Mouse (Mus musculus): Measurements from ENCODE around the gene Afg1l.

Gene Afg1l

GRCm38 (mm10) chr10:42478341-42478720 is at the start of gene Afg1l:
Gene Afg1l (minus strand): TSS chr10:42478565.
- peak; percentile 78 to 91 for DNase-seq (ENCODE audit: low spot score in 2 of 2)

DNA sequence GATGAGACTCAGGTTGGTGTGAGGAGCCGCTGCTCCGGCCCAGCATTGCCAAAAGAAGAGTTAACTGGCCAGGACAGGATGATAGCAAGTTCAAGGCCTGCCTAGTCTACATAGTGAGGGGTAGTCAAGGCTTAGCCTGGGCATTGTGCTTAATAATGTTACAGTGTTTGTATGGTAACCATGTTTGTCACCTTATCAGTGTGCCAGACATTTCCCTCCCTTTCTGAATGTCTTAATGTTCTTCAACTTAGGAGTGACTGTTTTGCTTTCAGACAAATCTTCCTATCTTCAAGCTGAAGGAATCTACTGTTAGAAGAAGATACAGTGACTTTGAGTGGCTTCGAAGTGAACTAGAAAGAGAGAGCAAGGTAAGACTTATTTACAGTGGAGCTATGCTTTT is 47.3 kb upstream of the Afg1l start:
- DNase-seq (ENCODE audit: low spot score in 2 of 2) = no peak

DNA sequence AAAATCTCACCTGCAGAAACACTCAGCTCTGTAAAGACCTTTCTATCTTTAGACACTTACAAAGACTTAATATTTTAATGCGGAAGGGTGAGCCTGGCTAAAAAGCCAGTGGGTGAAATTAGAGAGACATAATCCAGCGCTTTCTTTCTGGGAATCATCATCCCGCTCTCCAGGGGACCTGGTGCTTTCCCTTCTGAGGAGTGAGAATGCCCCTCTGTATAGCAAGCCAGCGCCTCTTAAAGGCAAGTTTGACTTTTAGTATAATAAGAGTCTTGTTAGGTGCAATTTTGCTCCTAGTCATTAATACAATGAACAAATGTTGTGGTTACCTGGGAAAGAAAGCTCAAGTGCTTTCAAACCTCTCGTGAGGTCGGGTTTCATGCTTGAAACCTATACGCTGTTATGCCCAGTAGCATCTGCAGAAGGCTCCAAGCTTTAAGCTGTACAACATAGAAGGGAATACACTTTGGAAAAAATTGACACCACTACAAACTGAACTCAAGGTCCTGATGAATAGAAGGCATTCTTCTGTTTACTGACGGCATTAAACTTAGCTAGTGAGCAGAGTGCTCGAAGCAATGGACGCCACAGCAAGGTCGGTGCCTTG is 45.3 kb upstream of the Afg1l start:
- no peak for DNase-seq (ENCODE audit: low spot score in 2 of 2)

DNA sequence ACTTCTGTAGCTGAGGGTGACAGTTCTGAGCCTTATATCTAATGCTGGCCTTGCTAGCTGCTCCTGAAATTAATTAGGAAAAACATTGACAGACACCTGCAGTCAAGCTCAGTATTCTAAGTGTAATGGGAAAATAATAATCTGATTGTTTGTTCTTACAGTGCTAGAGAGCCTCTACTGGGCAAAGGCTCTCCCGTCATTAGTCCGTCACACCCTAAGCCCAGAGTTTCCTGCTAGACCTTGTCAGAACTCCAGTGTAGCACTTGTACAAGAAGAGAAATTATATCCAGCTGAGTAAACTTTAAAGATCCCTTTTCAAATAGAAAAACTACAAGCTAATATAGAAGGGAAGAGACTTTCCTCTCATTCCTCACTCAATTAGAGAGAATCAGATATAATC is 44.5 kb upstream of the Afg1l start:
- DNase-seq (ENCODE audit: low spot score in 2 of 2) = no peak

DNA sequence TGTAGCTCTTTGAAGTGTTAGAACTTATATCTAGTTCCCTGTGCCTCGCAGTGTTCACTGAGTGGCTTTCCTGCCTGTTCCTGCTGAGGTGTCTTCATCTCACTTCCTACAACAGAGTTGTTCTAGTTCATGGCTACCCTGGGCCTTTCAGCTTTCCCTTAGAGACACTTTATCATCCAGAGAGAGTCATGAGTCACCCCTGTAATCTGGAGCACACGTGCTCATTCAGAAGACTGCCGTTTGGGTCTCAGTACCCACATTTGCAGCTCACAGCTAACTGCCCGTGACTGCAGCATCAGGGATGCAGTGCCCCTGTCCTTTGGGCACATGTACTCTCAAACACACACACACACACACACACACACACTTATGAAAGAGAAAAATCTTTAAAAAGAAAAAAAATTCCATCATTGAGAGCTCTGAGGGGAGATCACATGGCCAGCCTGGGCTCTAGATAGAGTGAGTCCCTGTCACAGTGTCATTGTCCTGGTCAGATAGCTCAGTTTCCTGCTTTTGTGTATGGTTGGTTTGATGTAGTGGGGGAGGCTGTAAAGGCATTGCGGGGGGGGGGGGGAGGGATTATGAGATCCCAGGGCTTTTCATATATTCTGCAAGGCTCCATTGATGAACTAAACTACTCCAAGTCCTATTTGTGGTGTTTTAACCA is 43.1 kb upstream of the Afg1l start:
- DNase-seq (ENCODE audit: low spot score in 2 of 2) = no peak

- DNase-seq (ENCODE audit: low spot score in 2 of 2) = no peak
Observed at GRCm38 (mm10) chr10:42518363-42518762, 40.0 kb upstream of the Afg1l start.

- DNase-seq (ENCODE audit: low spot score in 2 of 2) = no peak
Observed at GRCm38 (mm10) chr10:42514125-42514524, 35.8 kb upstream of the Afg1l start.

GRCm38 (mm10) chr10:42511184-42512135 is 33.1 kb upstream of the Afg1l start:
- DNase-seq (ENCODE audit: low spot score in 2 of 2) = no peak

GRCm38 (mm10) chr10:42510141-42510540 is 31.8 kb upstream of the Afg1l start:
- no peak for DNase-seq (ENCODE audit: low spot score in 2 of 2)

- DNase-seq (ENCODE audit: low spot score in 2 of 2) = no peak
Observed at GRCm38 (mm10) chr10:42504096-42504710, 25.8 kb upstream of the Afg1l start.

- DNase-seq (ENCODE audit: low spot score in 2 of 2) = peak; percentile 30 to 66
Observed at GRCm38 (mm10) chr10:42502349-42503111, 24.2 kb upstream of the Afg1l start.

DNA sequence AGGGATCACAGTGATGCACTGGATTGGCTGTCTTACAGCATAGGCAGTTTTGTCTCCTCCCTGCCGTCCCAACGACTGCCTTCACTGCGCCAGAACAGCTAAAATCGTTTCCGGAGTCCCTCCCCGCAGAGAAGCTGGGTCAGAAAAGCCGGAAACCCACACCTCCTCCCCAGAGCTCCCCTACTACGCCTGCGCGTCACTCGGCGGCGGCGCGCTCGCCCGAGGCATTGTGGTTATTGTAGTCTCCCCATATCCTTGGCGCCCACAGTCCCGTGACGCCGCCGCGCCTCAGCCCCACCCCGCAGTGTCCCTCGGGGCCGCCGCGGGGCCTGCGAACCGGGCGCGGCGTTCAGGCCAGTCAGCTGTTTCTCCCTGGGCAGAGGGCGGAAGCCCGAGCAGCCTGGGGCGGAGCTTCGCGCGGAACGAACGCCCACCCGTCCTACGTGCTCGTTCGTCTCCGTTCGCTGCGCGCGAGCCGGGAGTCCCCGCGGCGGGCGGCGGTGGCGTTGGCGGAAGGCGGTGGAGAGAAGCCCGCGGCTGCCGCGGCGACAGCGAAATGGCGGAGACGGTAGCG is 23.5 kb upstream of the Afg1l start, which contains the start of gene Snx3:
TSS of gene Snx3 (plus strand) at position 256 of the 574 bp plus-strand sequence.
- peak; percentile 87 to 94 for DNase-seq (ENCODE audit: low spot score in 2 of 2)

DNA sequence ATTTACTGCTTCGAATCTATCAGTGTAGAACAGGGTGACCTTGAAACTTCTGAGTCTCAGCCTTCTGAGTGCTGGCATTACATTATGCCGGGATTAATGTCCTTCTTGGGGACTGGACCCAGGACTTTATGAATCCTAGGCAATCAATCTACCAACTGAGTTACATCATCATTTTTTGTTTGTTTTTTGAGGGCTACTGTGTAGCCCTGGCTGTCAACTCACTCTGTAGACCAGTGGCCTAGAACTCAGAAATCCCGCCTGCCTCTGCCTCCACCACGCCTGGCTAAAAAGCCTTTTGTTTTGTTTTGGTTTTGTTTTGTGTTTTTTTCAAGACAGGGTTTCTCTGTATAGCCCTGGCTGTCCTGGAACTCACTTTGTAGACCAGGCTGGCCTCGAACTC is 22.8 kb upstream of the Afg1l start:
- DNase-seq (ENCODE audit: low spot score in 2 of 2) = no peak

- DNase-seq (ENCODE audit: low spot score in 2 of 2) = no peak
Observed at GRCm38 (mm10) chr10:42500611-42501010, 22.2 kb upstream of the Afg1l start.

GRCm38 (mm10) chr10:42493000-42493399 is 14.6 kb upstream of the Afg1l start:
- DNase-seq (ENCODE audit: low spot score in 2 of 2) = no peak

- DNase-seq (ENCODE audit: low spot score in 2 of 2) = no peak
Observed at GRCm38 (mm10) chr10:42492027-42492771, 13.8 kb upstream of the Afg1l start.

- DNase-seq (ENCODE audit: low spot score in 2 of 2) = no peak
Observed at GRCm38 (mm10) chr10:42491158-42491557, 12.8 kb upstream of the Afg1l start.

- no peak for DNase-seq (ENCODE audit: low spot score in 2 of 2)
Observed at GRCm38 (mm10) chr10:42488606-42489296, 10.4 kb upstream of the Afg1l start.

- no peak for DNase-seq (ENCODE audit: low spot score in 2 of 2)
Observed at GRCm38 (mm10) chr10:42480719-42481118, 2.4 kb upstream of the Afg1l start.
